Mouse (Mus musculus) erythroblast, adult 5-6 weeks (primary cell): ENCODE results near the gene Fam83c. TPM values are rescaled to one million over a fixed set of nuclear protein-coding genes. Genes with fewer than 3 reads are reported as not detected.

ENCODE experiments used
- ATAC-seq: replicated peaks from 2 replicates; pipeline ENCODE4 v1.8.0; 2016; ENCODE audit warnings: moderate number of reproducible peaks, mild to moderate bottlenecking, moderate TSS enrichment, inconsistent platforms; ENCODE audit not compliant: poor library complexity, low FRiP score, severe bottlenecking
- total RNA-seq, 2 experiments: library from RNA; stranded (forward) in 1 of 2; stranded (reverse) in 1 of 2; fragments of 150-400 nt in 1 of 2; fragments of 200-764, 138-1000 nt in 1 of 2; gene quantifications; 2 replicates each; pipeline versions ENCODE4 v1.2.3 to v1.2.4; 2015 to 2017; ENCODE audit warnings: low replicate concordance in 2 of 2

Fam83c gene
- total RNA-seq, 2 experiments from 2014 or later = not detected

- no peak for ATAC-seq
These were observed 29.3 kb downstream of the Fam83c start for GRCm38 (mm10) chr2:155805231-155805924.

GRCm38 (mm10) chr2:155804053-155804452 lies 30.6 kb downstream of the Fam83c start:
- ATAC-seq = no peak

- ATAC-seq = no peak
These were observed 31.9 kb downstream of the Fam83c start for GRCm38 (mm10) chr2:155802761-155803160.

- ATAC-seq = no peak
These were observed 36.0 kb downstream of the Fam83c start for GRCm38 (mm10) chr2:155798613-155799012.

- no peak for ATAC-seq
These were observed 39.8 kb downstream of the Fam83c start for GRCm38 (mm10) chr2:155794674-155795445.

GRCm38 (mm10) chr2:155792899-155793298 lies 41.8 kb downstream of the Fam83c start:
- no peak for ATAC-seq

GRCm38 (mm10) chr2:155787949-155788931 lies 46.4 kb downstream of the Fam83c start:
- ATAC-seq = no peak

GRCm38 (mm10) chr2:155786905-155787304 lies 47.7 kb downstream of the Fam83c start:
- ATAC-seq = no peak

GRCm38 (mm10) chr2:155784534-155784933 lies 50.1 kb downstream of the Fam83c start:
- no peak for ATAC-seq

GRCm38 (mm10) chr2:155779506-155779905 lies 55.1 kb downstream of the Fam83c start:
- no peak for ATAC-seq

GRCm38 (mm10) chr2:155779066-155779465 lies 55.6 kb downstream of the Fam83c start:
- ATAC-seq = no peak

- ATAC-seq = no peak
These were observed 56.6 kb downstream of the Fam83c start for GRCm38 (mm10) chr2:155778004-155778403.

GRCm38 (mm10) chr2:155777688-155777985 lies 57.0 kb downstream of the Fam83c start:
- ATAC-seq = no peak

Other genes with a start within 250 kb of the Fam83c start
- gene Gss, start 242.0 kb downstream of the Fam83c start, total RNA-seq (2015; ENCODE audit: low replicate concordance) = 6.5 and 7.1 TPM in 2 replicates
- 3.6 and 8.5 TPM in 2 replicates for gene Gss, start 242.0 kb downstream of the Fam83c start, total RNA-seq (2017; ENCODE audit: low replicate concordance)
- gene Myh7b, start 223.6 kb downstream of the Fam83c start, total RNA-seq (2015; ENCODE audit: low replicate concordance) = not detected in 2 replicates
- 0.14 TPM in 1 of 2 replicates, not detected in the other for gene Myh7b, start 223.6 kb downstream of the Fam83c start, total RNA-seq (2017; ENCODE audit: low replicate concordance)
- 41.2 and 41.7 TPM in 2 replicates for gene Trpc4ap, start 142.5 kb downstream of the Fam83c start, total RNA-seq (2015; ENCODE audit: low replicate concordance)
- gene Trpc4ap, start 142.5 kb downstream of the Fam83c start, total RNA-seq (2017; ENCODE audit: low replicate concordance) = 42.1 and 59.8 TPM in 2 replicates
- gene Edem2, start 105.4 kb downstream of the Fam83c start, total RNA-seq (2015; ENCODE audit: low replicate concordance) = 6.7 and 7.3 TPM in 2 replicates
- gene Edem2, start 105.4 kb downstream of the Fam83c start, total RNA-seq (2017; ENCODE audit: low replicate concordance) = 8.2 and 9.8 TPM in 2 replicates
- gene Gm17581, start 99.0 kb downstream of the Fam83c start, total RNA-seq (2015; ENCODE audit: low replicate concordance) = not detected in 2 replicates
- gene Gm17581, start 99.0 kb downstream of the Fam83c start, total RNA-seq (2017; ENCODE audit: low replicate concordance) = not detected in 2 replicates
- gene Procr, start 83.7 kb downstream of the Fam83c start, total RNA-seq (2015; ENCODE audit: low replicate concordance) = not detected in 2 replicates
- 0.51 TPM in 1 of 2 replicates, not detected in the other for gene Procr, start 83.7 kb downstream of the Fam83c start, total RNA-seq (2017; ENCODE audit: low replicate concordance)
- gene Mmp24, start 59.5 kb downstream of the Fam83c start, total RNA-seq (2015; ENCODE audit: low replicate concordance) = not detected in 2 replicates
- gene Mmp24, start 59.5 kb downstream of the Fam83c start, total RNA-seq (2017; ENCODE audit: low replicate concordance) = not detected in 2 replicates
- gene BC029722, start 15.4 kb downstream of the Fam83c start, total RNA-seq (2015; ENCODE audit: low replicate concordance) = 1.3 and 3.8 TPM in 2 replicates
- gene BC029722, start 15.4 kb downstream of the Fam83c start, total RNA-seq (2017; ENCODE audit: low replicate concordance) = 2.4 and 3.5 TPM in 2 replicates
- 20.4 and 58.3 TPM in 2 replicates for gene Eif6, start 7.9 kb downstream of the Fam83c start, total RNA-seq (2015; ENCODE audit: low replicate concordance)
- gene Eif6, start 7.9 kb downstream of the Fam83c start, total RNA-seq (2017; ENCODE audit: low replicate concordance) = 17.0 and 22.2 TPM in 2 replicates
- 6.7 and 7.9 TPM in 2 replicates for gene Uqcc1, start 95.5 kb upstream of the Fam83c start, total RNA-seq (2015; ENCODE audit: low replicate concordance)
- gene Uqcc1, start 95.5 kb upstream of the Fam83c start, total RNA-seq (2017; ENCODE audit: low replicate concordance) = 4.3 and 8.2 TPM in 2 replicates
- not detected in 2 replicates for gene Gm15557, start 105.9 kb upstream of the Fam83c start, total RNA-seq (2015; ENCODE audit: low replicate concordance)
- not detected in 2 replicates for gene Gm15557, start 105.9 kb upstream of the Fam83c start, total RNA-seq (2017; ENCODE audit: low replicate concordance)
- not detected in 2 replicates for gene Gdf5, start 110.5 kb upstream of the Fam83c start, total RNA-seq (2015; ENCODE audit: low replicate concordance)
- not detected in 2 replicates for gene Gdf5, start 110.5 kb upstream of the Fam83c start, total RNA-seq (2017; ENCODE audit: low replicate concordance)
- 2.7 and 4.0 TPM in 2 replicates for gene Cep250, start 121.6 kb upstream of the Fam83c start, total RNA-seq (2015; ENCODE audit: low replicate concordance)
- 8.5 and 11.7 TPM in 2 replicates for gene Cep250, start 121.6 kb upstream of the Fam83c start, total RNA-seq (2017; ENCODE audit: low replicate concordance)
- not detected in 2 replicates for gene 6430550D23Rik, start 173.1 kb upstream of the Fam83c start, total RNA-seq (2015; ENCODE audit: low replicate concordance)
- 1.4 TPM in 1 of 2 replicates, not detected in the other for gene 6430550D23Rik, start 173.1 kb upstream of the Fam83c start, total RNA-seq (2017; ENCODE audit: low replicate concordance)
- gene Ergic3, start 173.2 kb upstream of the Fam83c start, total RNA-seq (2015; ENCODE audit: low replicate concordance) = 52.0 and 98.0 TPM in 2 replicates
- gene Ergic3, start 173.2 kb upstream of the Fam83c start, total RNA-seq (2017; ENCODE audit: low replicate concordance) = 11.4 and 17.8 TPM in 2 replicates
- not detected in 2 replicates for gene Fer1l4, start 218.1 kb upstream of the Fam83c start, total RNA-seq (2015; ENCODE audit: low replicate concordance)
- not detected in 2 replicates for gene Fer1l4, start 218.1 kb upstream of the Fam83c start, total RNA-seq (2017; ENCODE audit: low replicate concordance)
- gene Spag4, start 230.3 kb upstream of the Fam83c start, total RNA-seq (2015; ENCODE audit: low replicate concordance) = not detected in 2 replicates
- not detected in 2 replicates for gene Spag4, start 230.3 kb upstream of the Fam83c start, total RNA-seq (2017; ENCODE audit: low replicate concordance)